Mouse (Mus musculus) small intestine, adult 2 months (tissue): ENCODE measurements around the gene Zbtb38.

ENCODE experiments used
- CTCF ChIP-seq: fragments of 200-500 bp; IDR thresholded peaks from 2 replicates; pipeline ENCODE4 v1.5.1; 2012; ENCODE audit warnings: low read depth, mild to moderate bottlenecking, control low read depth, inconsistent platforms, low read length, moderate library complexity, mixed read lengths; ENCODE audit not compliant: insufficient replicate concordance, insufficient read length; ENCODE audit errors: extremely low read depth
- POLR2A ChIP-seq: fragments of 200-500 bp; IDR thresholded peaks from 2 replicates; pipeline ENCODE4 v1.6.1; 2012; ENCODE audit warnings: low read depth, mild to moderate bottlenecking, control low read depth, inconsistent platforms, low read length, moderate library complexity

- TF ChIP-seq POLR2A (no peak), CTCF (no peak)
Observed at GRCm38 (mm10) chr9:96696141-96696561, 56.5 kb downstream of the Zbtb38 start.
